Mouse (Mus musculus): ENCODE data around the gene Tmem213.

DNA sequence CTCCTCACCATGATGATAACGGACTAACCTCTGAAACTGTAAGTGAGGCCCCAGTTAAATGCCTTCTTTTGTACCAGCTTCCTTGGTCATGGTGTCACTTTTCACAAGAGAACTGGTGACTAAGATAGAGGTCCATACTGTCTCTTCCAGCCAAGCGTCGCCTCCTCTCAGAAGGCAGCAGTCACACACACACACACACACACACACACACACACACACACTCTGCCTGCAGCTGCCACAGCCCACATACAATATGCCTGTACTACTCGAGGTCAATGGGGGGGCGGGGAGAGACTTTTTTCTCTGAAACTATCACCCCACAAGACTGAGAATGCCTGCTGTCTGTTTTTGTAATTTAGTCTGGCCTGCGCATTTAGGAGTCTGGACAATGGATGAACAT lies 55.6 kb downstream of the Tmem213 start:
- TF ChIP-seq POLR2A (IDR thresholded peaks at IDR 0.05; ENCODE audit: insufficient read depth, low read depth, low read length) (no peak), CTCF (IDR thresholded peaks at IDR 0.05) (no peak), EP300 (IDR thresholded peaks at IDR 0.05; ENCODE audit: insufficient read depth, low read depth, low read length) (no peak)

Data from heart, adult 2 months (tissue).